ENCODE assay signal across 9 mouse cellular contexts in the genomic region with DNA sequence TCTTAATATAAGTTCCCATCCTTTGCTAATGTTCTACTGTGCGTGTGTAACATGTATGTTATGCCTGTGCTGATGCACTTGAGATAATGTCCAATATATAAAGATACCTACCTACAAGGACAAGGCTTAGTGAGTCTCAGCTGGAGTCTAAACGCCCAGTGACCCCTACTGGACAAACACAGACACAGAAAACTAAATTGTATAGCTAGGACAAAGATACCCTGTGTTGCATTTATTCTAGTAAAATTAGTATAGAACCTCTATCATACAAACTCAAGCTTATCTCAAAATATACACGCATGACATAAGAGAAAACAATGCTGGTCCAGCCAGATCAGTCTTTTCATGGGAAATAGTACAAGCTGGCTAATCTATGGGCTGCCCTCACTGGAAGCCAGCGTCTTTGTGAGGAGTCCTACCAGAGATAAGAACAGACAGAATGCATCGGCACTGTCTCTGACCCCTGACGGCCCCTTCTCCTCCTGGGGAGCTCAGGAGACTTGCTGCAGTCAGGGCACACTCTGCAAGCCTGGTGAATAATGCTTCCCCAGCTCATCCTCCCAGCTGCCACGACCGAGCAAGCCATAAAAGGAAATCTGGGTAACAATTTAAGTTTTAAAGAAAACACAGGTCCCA.
A peak's percentile ranks its signal among the peaks of the same experiment; 100 is the strongest.
DNase-seq lines count a peak whose midpoint lies in the region; ATAC-seq and TF ChIP-seq lines count a peak whose summit lies in the region.
"Had no signal": no experiment of that assay in that cellular context is flagged by ENCODE, and none has a peak within 500 bp of the region (broad histone marks: within the 10 kb centered on the region; RNA-seq: fewer than 3 reads in every experiment).

No protein-coding gene starts in this region.

- H3K27ac ChIP-seq in kidney, embryonic 15.5 days = peak overlapping the region; percentile 18
- H3K27ac ChIP-seq in heart, embryonic 14.5 days (replicated peaks in 1 of 2; ENCODE audit: control insufficient read depth in 1 of 2, insufficient read depth in 1 of 2, low read depth in 2 of 2, low read length in 2 of 2) = no peak overlapping the region
- H3K27ac ChIP-seq in lung, embryonic 14.5 days (ENCODE audit: low read depth) = no peak overlapping the region
- H3K27ac ChIP-seq: limb, embryonic 13.5 days had no signal

- H3K4me3 ChIP-seq in kidney, embryonic 15.5 days (replicated peaks) = no peak overlapping the region
- no peak overlapping the region for H3K4me3 ChIP-seq in heart, embryonic 14.5 days (ENCODE audit: control insufficient read depth in 1 of 2, insufficient read depth in 1 of 2, low read depth in 1 of 2, low read length in 2 of 2)
- no peak overlapping the region for H3K4me3 ChIP-seq in lung, embryonic 14.5 days (ENCODE audit: low read depth, low read length)
- H3K4me3 ChIP-seq: limb, embryonic 13.5 days had no signal

- no peaks in the 10 kb centered on the region for H3K36me3 ChIP-seq in kidney, embryonic 15.5 days
- H3K36me3 ChIP-seq in heart, embryonic 14.5 days (ENCODE audit: control insufficient read depth, insufficient read depth, low read length) = no peaks in the 10 kb centered on the region
- no peaks in the 10 kb centered on the region for H3K36me3 ChIP-seq in lung, embryonic 14.5 days (ENCODE audit: insufficient read depth)
- H3K36me3 ChIP-seq: limb, embryonic 13.5 days had no signal

- no peaks in the 10 kb centered on the region for H3K27me3 ChIP-seq in kidney, embryonic 15.5 days
- H3K27me3 ChIP-seq in heart, embryonic 14.5 days (ENCODE audit: control insufficient read depth, insufficient read depth, low read length) = no peaks in the 10 kb centered on the region
- H3K27me3 ChIP-seq in lung, embryonic 14.5 days (ENCODE audit: insufficient read depth, low read length) = no peaks in the 10 kb centered on the region
- H3K27me3 ChIP-seq: limb, embryonic 13.5 days had no signal

- peaks cover 20% of the 10 kb centered on the region for H3K4me1 ChIP-seq in kidney, embryonic 15.5 days
- peaks cover 6 to 17% of the 10 kb centered on the region in 2 experiments for H3K4me1 ChIP-seq in heart, embryonic 14.5 days (ENCODE audit: control insufficient read depth in 2 of 2, insufficient read depth in 2 of 2, low read length in 2 of 2)
- H3K4me1 ChIP-seq in lung, embryonic 14.5 days (ENCODE audit: insufficient read depth) = peaks cover 1% of the 10 kb centered on the region; the same call in 1 of the 2 replicates

- no peak overlapping the region for H3K4me2 ChIP-seq in kidney, embryonic 15.5 days
- H3K4me2 ChIP-seq in heart, embryonic 14.5 days (ENCODE audit: low read length) = no peak overlapping the region
- no peak overlapping the region for H3K4me2 ChIP-seq in lung, embryonic 14.5 days
- H3K4me2 ChIP-seq: limb, embryonic 13.5 days had no signal

- no peaks in the 10 kb centered on the region for H3K9me3 ChIP-seq in kidney, embryonic 15.5 days (replicated peaks)
- H3K9me3 ChIP-seq in heart, embryonic 14.5 days (ENCODE audit: control insufficient read depth, low read length) = no peaks in the 10 kb centered on the region
- H3K9me3 ChIP-seq in lung, embryonic 14.5 days (ENCODE audit: low read depth, low read length) = no peaks in the 10 kb centered on the region
- H3K9me3 ChIP-seq: limb, embryonic 13.5 days had no signal

- peak; percentile 65 for TF ChIP-seq CTCF in lung, embryonic 14.5 days (IDR thresholded peaks at IDR 0.05; ENCODE audit: low read depth)

- no peak for DNase-seq in kidney, adult 8-10 months
- peak; percentile 56 for DNase-seq in T-cell, adult 2 months (ENCODE audit: low spot score)
- DNase-seq in lung, embryonic 14.5 days = peak; percentile 70
- peak; percentile 63 for DNase-seq in thymus, postnatal 14 days
- DNase-seq in layer of hippocampus, postnatal 25 days (ENCODE audit: extremely low spot score in 1 of 2, low spot score in 1 of 2) = no peak
- no peak for DNase-seq in left cerebral cortex, adult 9 months (ENCODE audit: low spot score in 2 of 2)

- ATAC-seq in kidney, embryonic 15.5 days (replicated peaks; ENCODE audit: low FRiP score) = no peak
- ATAC-seq in heart, embryonic 14.5 days (ENCODE audit: insufficient number of reproducible peaks, insufficient read depth, low FRiP score, low read depth) = no peak
- no peak for ATAC-seq in lung, embryonic 14.5 days (ENCODE audit: insufficient read depth)

- 0 out of 2 replicates have a peak overlapping the region, but pooled peaks have one; percentile 17 for H3K9ac ChIP-seq in kidney, embryonic 15.5 days
- H3K9ac ChIP-seq in heart, embryonic 14.5 days (ENCODE audit: low read length) = peak overlapping the region; percentile 26
- no peak overlapping the region for H3K9ac ChIP-seq in lung, embryonic 14.5 days
- H3K9ac ChIP-seq: limb, embryonic 13.5 days had no signal

- 37% methylated on average over 8 of the region's 8 CpGs for WGBS in kidney, embryonic 15.5 days
- WGBS in heart, embryonic 14.5 days = 19% methylated on average over 8 of the region's 8 CpGs
- 23% methylated on average over 8 of the region's 8 CpGs for WGBS in lung, embryonic 14.5 days

Comparison
In these comparisons a context has a peak if more than half of its experiments do, and no peak if none do; other contexts are left out.
1. DNase-seq: peak in T-cell, adult 2 months (single experiment), lung, embryonic 14.5 days (single experiment) and thymus, postnatal 14 days (single experiment); none in kidney, adult 8-10 months (0 of 2), layer of hippocampus, postnatal 25 days (0 of 2) and left cerebral cortex, adult 9 months (0 of 2).